Mouse (Mus musculus) heart, adult 2 months (tissue): ENCODE measurements around the gene Sorbs2.

Experiments
- CTCF ChIP-seq: fragments of 200-600 bp; IDR thresholded peaks from 2 replicates; pipeline ENCODE4 v1.8.1; 2022; ENCODE audit warnings: antibody characterized with exemption, mild to moderate bottlenecking, moderate library complexity
- POLR2A ChIP-seq: fragments of 200-500 bp; IDR thresholded peaks from 2 replicates; pipeline ENCODE4 v1.6.1; 2011; ENCODE audit warnings: mild to moderate bottlenecking, low read depth, low read length, control low read depth; ENCODE audit not compliant: insufficient read depth

DNA sequence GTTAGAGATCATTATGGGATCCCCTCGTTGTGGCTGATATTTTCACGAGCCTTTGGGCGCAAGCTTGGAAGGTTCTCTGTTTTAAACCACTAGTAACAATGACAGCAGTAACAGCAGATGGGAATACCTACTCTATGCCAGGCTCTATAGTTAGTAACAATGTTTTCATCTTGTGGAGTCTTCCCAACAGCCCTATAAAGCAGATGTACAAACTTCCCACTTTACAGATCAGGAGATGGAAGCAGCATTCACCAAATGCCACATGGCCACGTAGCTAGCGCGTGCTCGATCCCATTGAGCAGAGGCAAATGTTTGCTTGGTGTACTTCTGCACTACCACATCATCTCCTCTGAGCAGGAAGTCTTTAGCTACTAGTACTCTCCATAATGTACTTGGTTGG lies 269.4 kb downstream of the Sorbs2 start:
- no peak for TF ChIP-seq CTCF
- no peak for TF ChIP-seq POLR2A
